Mouse (Mus musculus): ENCODE results near the gene Polr3c.
"Not testable (repeated sequence)": the region's sequence is repeated elsewhere in the genome, so short reads cannot be mapped to it uniquely, and the experiment has no call there.

Gene Polr3c

GRCm38 (mm10) chr3:96707903-96708683, 19.3 kb downstream of the Polr3c start, which contains the start of gene Nudt17:
Nudt17 (minus strand) TSS chr3:96708562.
- peak; percentile 86 for DNase-seq

GRCm38 (mm10) chr3:96706984-96707383, 20.4 kb downstream of the Polr3c start:
- DNase-seq, result no peak

GRCm38 (mm10) chr3:96706217-96706616, 21.2 kb downstream of the Polr3c start:
- no peak for DNase-seq

GRCm38 (mm10) chr3:96704778-96705177, 22.6 kb downstream of the Polr3c start:
- peak; percentile 45 for DNase-seq

- no peak for DNase-seq
Observed at GRCm38 (mm10) chr3:96701003-96701402, 26.4 kb downstream of the Polr3c start.

GRCm38 (mm10) chr3:96700376-96700775, 27.1 kb downstream of the Polr3c start:
- peak; percentile 66 for DNase-seq

GRCm38 (mm10) chr3:96698993-96699690, 28.3 kb downstream of the Polr3c start:
- peak; percentile 75 for DNase-seq

GRCm38 (mm10) chr3:96696766-96697732, 30.4 kb downstream of the Polr3c start:
- DNase-seq, result peak; percentile 95

GRCm38 (mm10) chr3:96696198-96696765, 31.1 kb downstream of the Polr3c start, which contains the start of gene Pias3:
Pias3 (plus strand) TSS chr3:96696384.
- DNase-seq, result peak; percentile 91

GRCm38 (mm10) chr3:96693579-96693978, 33.8 kb downstream of the Polr3c start:
- DNase-seq, result no peak

GRCm38 (mm10) chr3:96692506-96692905, 34.9 kb downstream of the Polr3c start:
- DNase-seq, result no peak

GRCm38 (mm10) chr3:96690298-96690697, 37.1 kb downstream of the Polr3c start:
- no peak for DNase-seq

- no peak for DNase-seq
Observed at GRCm38 (mm10) chr3:96688854-96689253, 38.6 kb downstream of the Polr3c start.

- DNase-seq, result not testable (repeated sequence)
Observed at GRCm38 (mm10) chr3:96686057-96686456, 41.4 kb downstream of the Polr3c start.

- no peak for DNase-seq
Observed at GRCm38 (mm10) chr3:96684822-96685156, 42.6 kb downstream of the Polr3c start.

- no peak for DNase-seq
Observed at GRCm38 (mm10) chr3:96684151-96684821, 43.1 kb downstream of the Polr3c start.

- DNase-seq, result no peak
Observed at GRCm38 (mm10) chr3:96683496-96683895, 43.9 kb downstream of the Polr3c start.

- no peak for DNase-seq
Observed at GRCm38 (mm10) chr3:96680269-96680956, 47.0 kb downstream of the Polr3c start.

- no peak for DNase-seq
Observed at GRCm38 (mm10) chr3:96679159-96679674, 48.2 kb downstream of the Polr3c start.

GRCm38 (mm10) chr3:96678456-96678855, 49.0 kb downstream of the Polr3c start:
- DNase-seq, result no peak

GRCm38 (mm10) chr3:96675690-96676089, 51.7 kb downstream of the Polr3c start:
- no peak for DNase-seq

All from retina, postnatal 1 day (tissue).